Mouse (Mus musculus): ENCODE measurements around the gene Itih3.

Itih3 gene

DNA sequence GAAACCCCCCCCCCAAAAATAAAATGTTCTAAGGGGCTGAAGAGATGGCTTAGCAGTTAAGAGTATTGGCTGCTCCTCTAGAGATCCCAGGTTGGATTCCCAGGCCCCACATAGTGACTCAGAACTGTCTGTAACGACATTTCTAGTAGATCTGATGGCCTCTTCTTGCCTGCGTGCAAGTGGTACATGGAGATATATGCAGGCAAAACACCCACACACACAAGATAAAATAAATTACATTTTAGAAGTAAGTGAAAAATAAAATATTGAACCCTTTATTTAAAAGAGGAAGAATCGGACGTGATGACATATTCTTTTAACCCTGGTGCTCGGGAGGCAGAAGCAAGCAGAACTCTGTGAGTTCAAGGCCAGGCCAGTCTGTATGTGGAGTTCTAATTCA is 20.9 kb downstream of the Itih3 start:
- no peak for DNase-seq (ENCODE audit: low read depth, low spot score)

DNA sequence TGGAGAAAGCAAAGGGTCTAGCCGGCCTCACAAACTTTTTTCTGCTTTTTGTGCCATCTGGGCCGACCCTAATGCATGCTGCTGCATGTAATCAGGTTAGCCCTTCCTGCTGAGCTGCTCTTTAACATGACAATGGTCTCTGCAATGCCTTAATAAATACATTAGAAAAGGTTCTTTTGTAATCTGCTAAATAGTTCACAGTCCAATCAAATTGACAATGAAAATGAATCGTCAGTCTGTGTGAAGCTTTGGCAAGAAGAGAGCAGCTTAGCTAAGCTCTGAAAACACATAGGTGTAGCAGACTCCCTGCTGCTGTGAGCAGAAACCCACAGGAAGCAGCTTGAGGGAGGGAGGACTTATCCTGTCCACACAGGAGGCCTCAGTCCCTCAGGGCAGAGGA is 23.6 kb downstream of the Itih3 start:
- DNase-seq (ENCODE audit: low read depth, low spot score) = no peak

DNA sequence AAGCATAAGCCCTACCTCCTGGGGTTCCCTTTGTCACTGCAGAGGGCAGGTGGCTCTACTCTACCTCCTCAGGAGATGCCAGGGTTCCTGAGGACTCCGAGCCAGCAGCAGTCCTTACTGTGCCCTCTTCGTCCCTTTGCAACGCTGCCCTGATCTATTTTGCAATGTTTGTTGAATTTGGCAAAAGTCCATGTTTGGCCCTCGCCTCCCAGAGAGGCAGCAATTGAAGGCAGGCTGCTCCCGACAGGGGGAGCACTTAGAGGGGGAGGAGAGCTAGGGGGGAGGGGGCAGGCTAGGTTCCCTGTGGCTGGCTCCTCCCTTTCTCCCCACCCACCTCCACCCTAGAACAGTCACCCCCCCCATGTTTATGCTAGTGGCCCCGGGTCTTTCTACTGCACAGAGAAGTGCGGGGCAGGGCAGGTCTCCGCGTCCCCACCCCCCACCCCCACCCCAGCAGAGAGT is 35.3 kb downstream of the Itih3 start:
- no peak for DNase-seq (ENCODE audit: low read depth, low spot score)

DNA sequence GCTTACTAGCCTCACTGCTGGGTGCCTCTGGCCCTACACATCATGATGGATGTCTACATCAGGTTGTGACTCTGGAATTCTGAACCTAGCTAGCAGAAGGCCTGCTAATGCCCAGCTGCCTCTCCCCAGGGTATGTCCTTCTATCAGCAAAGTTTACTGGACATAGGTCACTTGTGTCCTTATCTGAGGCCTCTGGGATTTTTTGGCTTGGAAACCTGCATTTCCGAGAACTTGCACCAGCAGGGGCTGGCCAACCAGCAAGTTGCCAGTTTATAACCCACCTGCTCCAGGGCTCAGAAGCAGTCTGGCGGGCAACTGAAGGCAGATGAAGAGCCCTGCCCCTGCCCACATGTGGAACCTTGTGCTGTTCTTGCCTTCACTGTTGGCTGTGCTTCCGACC is 37.4 kb downstream of the Itih3 start, which contains the start of gene Itih4:
Itih4 (plus strand) TSS at position 273 of the 400 bp plus-strand sequence.
- no peak for DNase-seq (ENCODE audit: low read depth, low spot score)

DNA sequence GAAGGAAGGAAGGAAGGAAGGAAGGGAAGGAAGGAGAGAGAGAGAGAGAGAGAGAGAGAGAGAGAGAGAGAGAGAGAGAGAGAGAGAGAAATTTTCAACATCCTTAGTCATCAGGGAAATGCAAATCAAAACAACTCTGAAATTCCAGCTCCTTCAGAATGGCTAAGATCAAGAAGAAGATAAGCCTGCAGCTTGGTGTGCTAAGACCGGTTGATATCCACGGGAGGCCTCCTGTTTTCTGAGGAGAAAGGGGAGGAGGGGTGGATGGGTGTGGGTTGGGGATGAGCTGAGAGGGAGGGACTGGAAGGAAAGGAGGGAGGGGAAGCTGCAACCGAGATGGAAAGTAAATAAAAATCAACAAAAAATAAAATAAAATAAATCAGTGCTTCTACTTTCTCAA is 38.3 kb downstream of the Itih3 start:
- no peak for DNase-seq (ENCODE audit: low read depth, low spot score)

DNA sequence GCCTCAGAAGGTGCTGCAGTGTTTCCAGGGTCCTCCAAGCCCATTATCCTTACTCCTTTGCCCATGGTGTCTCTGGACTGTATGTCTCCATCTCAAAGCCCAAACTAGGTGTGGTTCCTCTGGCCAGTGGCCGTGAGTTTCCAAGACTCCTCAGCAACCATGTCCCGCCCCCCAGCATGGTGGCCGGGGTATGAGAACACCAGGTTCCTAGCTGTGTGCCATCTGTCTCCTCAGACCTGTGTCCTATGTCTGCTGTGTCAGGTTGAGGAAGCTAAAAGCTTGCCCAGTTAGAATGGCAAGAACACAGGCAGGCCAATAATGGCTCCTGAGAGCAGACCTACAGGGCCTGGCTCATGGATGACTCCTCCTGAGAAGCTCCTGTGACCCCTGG is 41.8 kb downstream of the Itih3 start:
- DNase-seq (ENCODE audit: low read depth, low spot score) = no peak

DNA sequence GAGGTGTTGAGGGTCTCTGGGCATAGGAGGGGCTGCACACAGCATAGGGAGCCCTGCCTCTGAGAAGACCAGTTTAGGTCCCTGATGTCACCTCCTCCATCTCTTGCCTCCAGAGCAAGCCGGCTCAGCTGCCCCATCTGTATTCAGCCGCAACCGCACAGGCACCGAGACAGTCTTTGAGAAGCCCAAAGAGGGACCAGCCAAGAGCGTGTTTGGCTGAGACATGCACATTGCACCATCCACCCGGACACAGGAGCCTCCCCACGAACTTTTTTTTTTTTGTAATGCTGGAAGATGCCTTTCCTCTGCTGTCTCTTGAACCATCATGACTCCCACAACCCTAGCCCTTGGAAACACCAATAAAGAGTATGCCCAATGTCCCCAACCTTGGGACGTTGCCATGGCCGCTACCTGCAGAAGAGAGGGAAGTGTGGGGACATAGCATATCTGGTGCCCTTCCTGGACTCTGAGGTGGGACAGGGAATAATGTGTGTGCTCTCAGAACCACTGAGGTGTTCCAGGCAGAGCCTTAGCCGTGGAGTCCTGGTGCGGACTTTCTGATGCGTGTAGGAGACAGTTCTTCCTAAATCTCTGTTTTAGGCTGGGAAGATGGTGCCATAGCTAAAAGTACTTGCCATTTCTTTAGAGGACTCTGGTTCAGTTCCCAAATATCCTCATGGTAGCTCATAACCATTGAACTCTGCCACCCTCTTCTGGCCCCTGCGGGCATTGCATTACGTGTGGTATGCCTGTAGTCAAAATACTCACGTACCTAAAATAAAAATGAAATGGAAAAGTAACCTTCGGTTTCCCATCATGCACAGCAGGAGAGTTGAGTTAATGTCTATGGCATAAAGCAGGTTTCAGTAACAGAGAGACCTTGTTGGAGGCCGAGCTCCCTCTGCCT is 42.5 kb downstream of the Itih3 start:
- no peak for DNase-seq (ENCODE audit: low read depth, low spot score)

DNA sequence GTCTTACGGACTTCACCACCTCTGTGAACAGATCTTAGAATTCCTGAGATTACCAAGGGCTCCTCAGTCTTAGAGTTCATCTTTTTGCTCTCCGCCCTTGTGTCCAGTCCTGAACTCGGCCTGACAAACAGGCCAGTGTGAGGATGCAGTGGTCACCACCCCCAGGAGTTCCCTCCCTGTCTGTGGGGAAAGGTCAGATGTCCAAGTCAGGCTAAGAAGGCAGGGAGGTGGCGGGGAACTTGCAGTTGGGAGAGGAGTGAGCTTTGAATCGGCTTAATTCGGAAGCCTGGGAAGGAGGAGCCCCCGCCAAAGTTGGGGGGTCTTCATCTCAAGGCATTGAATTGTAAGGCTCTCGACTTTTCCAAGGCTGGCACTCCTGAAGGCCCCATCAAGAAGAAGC is 43.3 kb downstream of the Itih3 start:
- no peak for DNase-seq (ENCODE audit: low read depth, low spot score)

DNA sequence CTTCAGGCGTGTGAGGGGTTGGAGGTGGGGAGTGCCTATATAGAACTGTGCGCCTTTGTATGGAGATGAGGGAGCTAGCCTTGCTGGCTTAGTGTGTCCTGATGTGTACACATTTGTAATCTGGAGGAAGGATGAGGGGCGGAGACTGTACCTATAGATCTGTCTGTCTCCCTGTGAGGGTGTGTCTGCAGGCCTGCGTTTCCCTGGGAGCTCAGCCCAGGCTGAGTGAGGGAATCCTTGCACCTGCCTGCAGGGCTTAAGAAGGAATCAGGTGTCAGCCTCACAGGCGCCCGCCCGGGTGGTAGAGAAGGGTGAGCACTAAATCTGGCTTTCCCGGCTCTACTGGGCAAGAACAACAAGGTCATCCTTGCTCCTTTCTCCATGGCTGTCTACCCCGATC is 43.8 kb downstream of the Itih3 start:
- DNase-seq (ENCODE audit: low read depth, low spot score) = no peak

DNA sequence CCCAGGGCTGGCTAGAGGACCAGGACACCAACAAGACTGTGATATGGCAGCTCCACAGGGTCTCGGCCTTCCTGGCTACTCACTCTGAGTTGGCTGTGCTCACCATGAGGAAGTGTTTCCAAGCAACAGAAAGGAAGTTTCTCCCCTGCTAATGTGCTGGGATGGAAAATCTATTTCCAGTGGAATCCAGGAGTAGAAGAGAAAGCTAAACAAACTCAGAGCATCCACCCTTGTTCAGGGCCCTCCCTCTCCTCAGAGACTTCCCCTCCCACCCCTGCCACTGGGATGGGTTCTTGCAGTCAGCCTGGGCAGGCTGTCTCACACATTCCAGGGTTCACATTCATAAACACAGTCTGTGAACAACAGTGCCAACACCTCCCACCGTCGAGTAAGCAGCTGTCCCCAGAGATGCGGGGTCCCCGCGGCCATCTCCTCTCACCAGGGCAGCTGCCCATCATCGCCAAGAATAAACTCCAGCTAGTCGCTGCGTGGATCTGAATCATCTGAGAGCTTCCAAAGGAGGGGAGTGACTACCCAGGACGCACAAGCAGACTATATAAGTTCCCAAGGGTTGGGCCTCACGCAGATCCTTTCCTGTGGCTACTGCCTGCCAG is 44.5 kb downstream of the Itih3 start, which contains the start of gene Mustn1:
Mustn1 (plus strand) TSS at position 243 of the 614 bp plus-strand sequence.
- DNase-seq (ENCODE audit: low read depth, low spot score) = no peak

DNA sequence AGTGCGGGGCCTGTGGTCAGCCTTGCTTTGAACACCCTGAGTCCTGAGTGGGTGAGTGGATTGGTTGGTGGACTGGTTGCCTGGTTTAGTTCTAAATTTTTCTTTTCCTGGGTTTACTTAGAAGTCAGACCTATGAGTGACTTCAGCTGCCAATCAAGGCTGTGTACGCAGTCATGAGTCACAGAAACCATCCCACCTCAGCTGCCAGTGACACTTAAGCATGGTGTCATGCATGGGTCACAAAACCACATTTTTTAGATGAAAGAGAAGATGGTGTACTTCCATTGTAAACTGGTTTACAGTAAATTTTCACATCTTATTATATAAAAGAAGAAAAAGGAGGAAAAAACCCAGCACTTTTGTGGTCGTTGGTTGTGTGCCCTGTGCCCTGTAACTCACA is 45.7 kb downstream of the Itih3 start:
- DNase-seq (ENCODE audit: low read depth, low spot score) = no peak

DNA sequence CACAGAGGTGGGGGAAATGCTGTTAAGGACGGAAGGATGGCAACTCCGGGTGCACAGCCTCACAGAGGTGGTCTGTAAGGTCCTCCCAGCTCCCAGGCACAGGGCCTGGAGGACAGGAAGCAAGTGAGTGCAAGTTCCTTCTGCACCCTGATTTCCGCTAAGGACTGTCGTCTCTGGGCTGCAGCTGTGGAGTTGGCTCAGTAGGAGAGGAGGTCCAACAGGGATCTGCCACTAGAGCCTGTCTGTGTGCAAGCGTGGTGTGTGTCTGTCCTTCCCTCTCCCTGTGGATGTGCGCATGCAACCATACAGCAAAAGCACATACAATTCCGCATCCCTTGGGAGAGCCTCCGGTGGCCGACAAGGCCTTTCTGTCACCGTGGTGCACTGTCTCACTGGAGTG is 47.1 kb downstream of the Itih3 start:
- DNase-seq (ENCODE audit: low read depth, low spot score) = no peak

DNA sequence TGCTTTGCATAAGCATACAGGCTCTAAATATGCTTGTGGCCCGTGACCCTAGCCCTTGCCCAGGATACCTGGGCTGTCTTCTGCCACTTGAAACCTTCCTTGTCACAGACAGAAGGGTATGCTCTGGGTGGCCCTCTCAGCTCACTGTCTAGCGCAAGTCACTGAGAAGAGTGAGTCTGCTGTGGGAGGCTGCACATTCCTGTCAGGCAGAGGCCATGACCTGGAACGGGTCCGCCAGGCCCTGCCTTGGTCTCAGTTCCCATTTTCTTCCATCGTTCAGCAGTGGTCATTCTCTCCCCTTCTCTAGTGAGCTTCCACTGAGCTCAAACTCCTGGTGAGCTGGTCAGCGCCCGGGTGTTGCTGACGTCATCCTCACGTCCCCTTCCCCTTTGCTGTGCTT is 47.6 kb downstream of the Itih3 start:
- DNase-seq (ENCODE audit: low read depth, low spot score) = no peak

DNA sequence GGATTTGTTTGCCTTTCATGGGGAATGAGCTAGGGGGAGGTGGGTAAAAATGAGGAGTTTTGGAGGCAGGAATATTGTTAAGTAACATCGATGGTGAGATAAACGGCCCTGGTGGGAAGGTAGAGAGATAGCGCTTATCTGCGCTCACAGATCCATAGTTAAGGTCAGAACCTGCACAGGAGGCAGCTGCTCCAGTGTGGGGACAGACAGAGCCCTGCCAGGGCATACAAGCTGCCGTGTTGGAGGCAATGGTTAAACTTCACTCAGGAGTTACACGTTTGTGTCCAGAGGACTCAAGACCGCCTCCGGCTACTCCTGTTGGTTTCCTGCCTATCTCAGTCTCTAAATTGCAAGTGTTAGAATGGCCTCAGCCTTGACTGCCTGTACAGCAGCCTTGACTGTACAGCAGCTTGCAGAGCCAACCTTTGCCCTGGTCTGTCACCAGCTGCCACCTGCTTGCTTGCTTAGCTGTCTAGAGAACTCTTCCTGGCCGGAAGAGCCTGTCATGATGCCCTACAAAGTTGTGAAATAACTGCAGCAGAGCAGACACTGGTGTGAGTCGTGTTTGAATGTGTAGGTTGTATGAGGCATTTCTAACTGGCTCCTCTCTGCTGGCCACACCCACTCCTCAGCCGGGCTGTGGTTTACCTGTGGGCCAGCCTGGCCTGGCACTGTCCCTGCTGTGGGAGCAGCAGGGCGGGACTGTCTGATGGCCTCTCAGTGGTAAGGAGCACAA is 48.3 kb downstream of the Itih3 start:
- no peak for DNase-seq (ENCODE audit: low read depth, low spot score)

DNA sequence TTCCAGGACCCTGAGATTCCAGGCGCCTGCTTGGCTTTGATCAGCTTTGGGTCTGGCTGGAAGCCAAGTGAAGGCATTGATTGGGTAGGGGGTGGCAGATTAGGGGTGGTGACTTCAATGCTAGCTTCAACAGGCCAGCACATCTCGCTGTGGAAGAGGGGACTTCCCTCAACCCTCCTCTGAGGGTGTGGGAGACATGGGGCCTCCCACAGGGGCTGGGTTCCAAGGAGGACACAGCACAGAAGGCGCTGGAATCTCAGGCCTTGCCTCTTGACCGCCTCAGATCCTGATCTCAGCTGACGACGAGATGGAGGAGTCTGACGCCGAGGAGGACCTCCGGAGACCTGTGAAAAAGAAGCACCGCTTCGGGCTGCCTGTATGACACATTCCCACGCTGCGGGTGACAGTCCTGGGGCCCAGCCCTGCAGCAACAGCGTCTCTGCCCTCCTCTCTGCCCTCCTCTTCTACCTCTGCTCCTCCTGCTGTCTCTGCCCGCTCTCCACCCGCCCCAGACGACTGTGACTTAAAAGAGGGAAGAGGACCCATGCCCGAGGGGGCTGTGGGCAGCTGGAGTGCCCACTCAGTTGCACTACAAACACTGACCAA is 49.4 kb downstream of the Itih3 start:
- DNase-seq (ENCODE audit: low read depth, low spot score) = no peak

DNA sequence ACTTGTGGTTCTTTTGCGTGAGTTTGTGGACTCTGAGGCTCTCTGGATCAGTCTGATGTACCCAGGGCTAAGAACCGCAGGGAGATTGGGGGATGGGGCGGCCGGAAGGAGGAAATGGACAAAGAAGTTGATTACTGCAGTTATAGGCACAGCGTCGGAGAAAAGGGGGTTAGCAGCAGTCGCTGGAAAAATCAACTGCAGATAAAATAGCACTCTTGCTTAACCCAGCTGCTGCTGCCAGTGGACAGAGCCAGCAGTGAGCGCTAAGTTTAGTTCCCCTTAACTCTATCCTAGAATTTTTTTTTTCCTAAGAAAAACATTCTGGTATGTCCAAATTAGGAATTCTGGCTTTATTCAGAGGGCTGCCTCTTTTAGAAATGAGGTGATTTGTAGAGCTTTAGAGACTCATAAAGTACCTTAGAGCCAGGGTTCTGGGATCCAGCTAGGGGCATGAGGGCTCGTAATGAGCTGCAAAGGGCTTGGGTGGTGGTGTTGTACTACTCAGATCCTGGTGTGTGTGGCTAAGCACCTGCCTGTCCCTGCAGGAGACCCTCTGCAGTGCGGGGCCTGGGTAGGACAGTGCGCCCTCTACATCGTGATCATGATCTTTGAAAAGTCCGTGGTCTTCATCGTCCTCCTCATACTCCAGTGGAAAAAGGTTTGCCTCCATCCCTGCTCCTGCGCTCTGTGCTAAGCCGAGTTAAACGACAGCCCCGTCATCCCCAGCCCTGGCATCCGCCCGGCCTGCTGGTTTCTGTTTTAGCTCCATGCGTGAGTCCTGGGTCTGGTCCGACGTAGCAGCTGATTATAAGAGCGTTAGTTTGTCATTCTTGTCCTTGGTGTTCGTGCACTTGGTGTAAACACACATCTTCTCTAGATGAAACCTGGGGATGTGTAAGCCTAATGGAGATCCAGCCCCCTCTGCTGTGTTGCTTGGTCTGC is 53.1 kb downstream of the Itih3 start:
- DNase-seq (ENCODE audit: low read depth, low spot score) = peak; percentile 52

DNA sequence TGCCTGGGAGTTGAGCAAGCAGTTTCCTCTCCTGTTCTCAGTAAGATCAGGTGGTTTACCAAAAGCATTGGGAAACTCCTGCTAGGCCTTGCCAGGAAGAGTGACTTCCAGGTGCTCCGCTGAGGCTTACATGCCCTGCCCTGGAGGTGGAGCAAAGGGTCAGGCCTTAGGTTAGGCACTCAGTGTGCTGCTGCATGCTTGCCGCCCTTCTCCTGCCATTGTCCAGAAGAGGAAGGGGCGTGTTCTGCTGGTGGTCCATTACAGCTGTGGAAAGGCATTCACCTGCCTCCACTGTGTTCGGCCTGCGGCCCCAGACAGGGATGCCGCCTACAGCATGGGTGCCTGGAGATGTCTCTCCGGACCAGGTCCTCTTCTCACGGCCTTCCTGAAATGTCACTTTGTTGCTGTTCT is 54.2 kb downstream of the Itih3 start:
- DNase-seq (ENCODE audit: low read depth, low spot score) = no peak

DNA sequence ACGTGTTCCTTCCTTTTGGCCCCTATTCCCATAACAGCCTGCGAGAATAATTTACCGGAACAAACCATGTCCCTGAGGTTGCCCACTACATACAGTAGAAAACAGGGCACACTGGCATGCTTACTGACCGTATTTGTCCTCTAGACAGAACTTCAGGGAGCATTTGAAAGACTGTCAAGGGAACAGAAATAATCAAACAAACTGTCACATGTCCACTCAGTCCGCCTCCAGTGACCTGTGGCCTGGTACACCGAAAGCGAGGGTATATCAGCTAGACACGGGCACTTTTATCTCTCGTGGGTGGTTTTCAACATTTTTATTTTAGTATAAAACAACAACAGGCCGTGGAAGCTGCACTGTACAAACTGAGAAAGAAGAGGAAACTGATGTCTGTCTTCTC is 54.7 kb downstream of the Itih3 start:
- no peak for DNase-seq (ENCODE audit: low read depth, low spot score)

DNA sequence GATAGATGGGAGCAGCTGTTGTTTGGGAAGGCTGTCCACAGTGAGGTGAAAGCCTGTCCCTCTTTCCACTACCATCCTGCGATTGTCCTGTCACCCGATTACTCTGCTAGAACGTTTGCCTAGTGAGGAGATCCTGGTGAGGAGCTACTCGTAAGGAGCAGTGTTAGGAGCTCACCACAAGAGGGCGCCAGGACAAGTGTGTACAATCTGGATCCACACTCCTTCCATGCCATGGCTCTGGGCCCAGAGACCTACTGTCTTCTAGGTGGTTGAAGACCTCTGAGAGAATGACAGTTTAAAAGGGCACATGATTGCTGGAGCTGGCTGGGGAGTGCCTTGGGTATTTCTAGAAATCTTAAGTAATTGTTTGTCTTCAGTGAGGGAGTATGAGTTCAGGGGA is 56.5 kb downstream of the Itih3 start:
- no peak for DNase-seq (ENCODE audit: low read depth, low spot score)

DNA sequence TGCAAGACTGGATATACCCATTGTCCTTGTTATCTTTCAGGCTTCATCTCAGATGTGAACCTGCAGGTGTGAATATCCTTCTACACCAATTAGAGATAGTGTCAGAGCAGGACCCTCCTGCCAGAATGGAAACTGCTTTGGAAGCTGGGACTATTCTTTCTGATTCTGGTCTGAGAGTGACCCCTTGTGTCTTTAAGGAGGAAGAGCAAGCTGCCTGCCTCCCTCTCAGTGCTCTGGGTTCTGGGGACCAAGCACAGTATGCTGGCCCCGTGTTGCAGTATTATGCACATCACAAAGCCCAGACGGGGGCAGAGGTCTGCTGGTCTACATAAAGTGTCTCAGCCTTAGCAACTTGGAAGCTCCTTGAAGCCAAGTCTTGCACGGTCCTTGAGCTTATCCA is 58.2 kb downstream of the Itih3 start:
- no peak for DNase-seq (ENCODE audit: low read depth, low spot score)

DNA sequence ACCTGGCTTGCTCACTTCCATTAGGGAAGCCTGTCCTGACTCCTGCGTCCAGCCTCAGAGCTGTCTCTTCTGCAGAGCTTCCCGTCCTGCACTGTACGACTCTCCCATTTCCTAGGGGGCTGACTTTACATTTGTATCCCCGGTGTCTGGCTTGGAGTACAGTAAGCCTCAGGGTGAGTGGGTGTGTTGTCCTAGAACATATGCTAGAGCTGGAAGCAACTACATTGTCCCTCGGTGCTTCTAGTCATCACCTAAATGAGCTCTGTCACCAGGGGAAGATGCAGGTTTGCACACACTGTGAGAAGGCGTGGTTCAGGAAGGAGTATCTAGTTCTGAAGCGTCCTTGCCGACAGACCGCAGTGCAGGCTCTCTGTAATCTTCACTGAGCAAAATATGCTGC is 61.2 kb downstream of the Itih3 start:
- DNase-seq (ENCODE audit: low read depth, low spot score) = no peak
